Mouse (Mus musculus): ENCODE results near the gene Txlna. TPM values are rescaled to one million over a fixed set of nuclear protein-coding genes. Genes with fewer than 3 reads are reported as not detected.

The Txlna gene
- polyA plus RNA-seq, 1 experiment from 2014 or later = 60.2 TPM

- peaks cover 6% of the 10 kb centered on the region; the same call in 1 of the 2 replicates for H3K4me1 ChIP-seq (ENCODE audit: control insufficient read depth, insufficient read depth, low read length)
- H3K27ac ChIP-seq (ENCODE audit: low read depth, low read length) = no peak overlapping the region
- no peaks in the 10 kb centered on the region for H3K27me3 ChIP-seq (ENCODE audit: control insufficient read depth, insufficient read depth, low read length)
- no peaks in the 10 kb centered on the region for H3K36me3 ChIP-seq (ENCODE audit: control insufficient read depth, insufficient read depth, low read length)
- H3K9ac ChIP-seq (ENCODE audit: low read depth, low read length) = no peak overlapping the region
- WGBS (ENCODE audit: insufficient replicate concordance) = 33% methylated on average over 21 of the region's 21 CpGs
- H3K4me3 ChIP-seq (ENCODE audit: low read depth, low read length) = no peak overlapping the region
- 0 out of 2 replicates have a peak overlapping the region, but pooled peaks have one; percentile 12 for H3K4me2 ChIP-seq
- no peak for ATAC-seq (replicated peaks; ENCODE audit: insufficient number of reproducible peaks, low FRiP score, low TSS enrichment)
- H3K9me3 ChIP-seq (replicated peaks; ENCODE audit: control insufficient read depth, low read length) = no peaks in the 10 kb centered on the region
These were observed 63.9 kb downstream of the Txlna start for GRCm38 (mm10) chr4:129576863-129577491.

Small RNA genes lying within 50 kb of the gene (microRNA-seq; reads per million reads assigned to microRNA genes)
- gene Mir7016 (ENCODE audit: borderline number of aligned reads) = 0.68 reads per million, percentile 4 among the genes with 10 or more reads in this experiment

Other genes with a start within 250 kb of the Txlna start
- 5.5 and 5.8 TPM in 2 replicates for gene Zbtb8b, start 200.2 kb downstream of the Txlna start, polyA plus RNA-seq (2014; fragmentation: Nextera tagmentation; extraction: Ambion mirVana)
- 24.1 and 24.6 TPM in 2 replicates for gene Bsdc1, start 179.5 kb downstream of the Txlna start, polyA plus RNA-seq (2014; fragmentation: Nextera tagmentation; extraction: Ambion mirVana)
- gene Tssk3, start 150.0 kb downstream of the Txlna start, polyA plus RNA-seq (2014; fragmentation: Nextera tagmentation; extraction: Ambion mirVana) = not detected in 2 replicates
- gene Fam229a, start 149.9 kb downstream of the Txlna start, polyA plus RNA-seq (2014; fragmentation: Nextera tagmentation; extraction: Ambion mirVana) = not detected in 2 replicates
- 506 and 517 TPM in 2 replicates for gene Marcksl1, start 127.5 kb downstream of the Txlna start, polyA plus RNA-seq (2014; fragmentation: Nextera tagmentation; extraction: Ambion mirVana)
- 154 and 175 TPM in 2 replicates for gene Hdac1, start 98.4 kb downstream of the Txlna start, polyA plus RNA-seq (2014; fragmentation: Nextera tagmentation; extraction: Ambion mirVana)
- gene Lck, start 67.4 kb downstream of the Txlna start, polyA plus RNA-seq (2014; fragmentation: Nextera tagmentation; extraction: Ambion mirVana) = 3.6 and 4.6 TPM in 2 replicates
- 3.6 TPM in 2 replicates for gene Fam167b, start 62.5 kb downstream of the Txlna start, polyA plus RNA-seq (2014; fragmentation: Nextera tagmentation; extraction: Ambion mirVana)
- 194 and 200 TPM in 2 replicates for gene Eif3i, start 40.4 kb downstream of the Txlna start, polyA plus RNA-seq (2014; fragmentation: Nextera tagmentation; extraction: Ambion mirVana)
- 170 and 177 TPM in 2 replicates for gene Tmem234, start 40.4 kb downstream of the Txlna start, polyA plus RNA-seq (2014; fragmentation: Nextera tagmentation; extraction: Ambion mirVana)
- gene Dcdc2b, start 26.8 kb downstream of the Txlna start, polyA plus RNA-seq (2014; fragmentation: Nextera tagmentation; extraction: Ambion mirVana) = 1.1 and 2.7 TPM in 2 replicates
- gene Iqcc, start 22.0 kb downstream of the Txlna start, polyA plus RNA-seq (2014; fragmentation: Nextera tagmentation; extraction: Ambion mirVana) = 23.3 and 24.5 TPM in 2 replicates
- 41.4 and 46.5 TPM in 2 replicates for gene Ccdc28b, start 17.1 kb downstream of the Txlna start, polyA plus RNA-seq (2014; fragmentation: Nextera tagmentation; extraction: Ambion mirVana)
- gene Kpna6, start 31.7 kb upstream of the Txlna start, polyA plus RNA-seq (2014; fragmentation: Nextera tagmentation; extraction: Ambion mirVana) = 13.3 and 14.6 TPM in 2 replicates
- gene Tmem39b, start 55.8 kb upstream of the Txlna start, polyA plus RNA-seq (2014; fragmentation: Nextera tagmentation; extraction: Ambion mirVana) = 12.3 and 16.1 TPM in 2 replicates
- 73.0 and 83.1 TPM in 2 replicates for gene Khdrbs1, start 101.2 kb upstream of the Txlna start, polyA plus RNA-seq (2014; fragmentation: Nextera tagmentation; extraction: Ambion mirVana)
- gene Ptp4a2, start 170.2 kb upstream of the Txlna start, polyA plus RNA-seq (2014; fragmentation: Nextera tagmentation; extraction: Ambion mirVana) = 329 and 345 TPM in 2 replicates